Mouse (Mus musculus) thymus, adult 2 months (tissue): Measurements from ENCODE around the gene Epas1.

Source experiments
- CTCF ChIP-seq: fragments of 200-500 bp; IDR thresholded peaks from 2 replicates; pipeline ENCODE4 v1.5.1; 2012; ENCODE audit warnings: mild to moderate bottlenecking, control low read depth, low read length, moderate library complexity, borderline replicate concordance; ENCODE audit not compliant: control insufficient read depth, poor library complexity, insufficient read depth; ENCODE audit errors: extremely low read depth
- POLR2A ChIP-seq: fragments of 200-500 bp; IDR thresholded peaks from 2 replicates; pipeline ENCODE4 v1.6.1; 2012; ENCODE audit warnings: mild to moderate bottlenecking, low read length, control low read depth, moderate library complexity; ENCODE audit not compliant: control insufficient read depth, poor library complexity, insufficient read depth; ENCODE audit errors: extremely low read depth

DNA sequence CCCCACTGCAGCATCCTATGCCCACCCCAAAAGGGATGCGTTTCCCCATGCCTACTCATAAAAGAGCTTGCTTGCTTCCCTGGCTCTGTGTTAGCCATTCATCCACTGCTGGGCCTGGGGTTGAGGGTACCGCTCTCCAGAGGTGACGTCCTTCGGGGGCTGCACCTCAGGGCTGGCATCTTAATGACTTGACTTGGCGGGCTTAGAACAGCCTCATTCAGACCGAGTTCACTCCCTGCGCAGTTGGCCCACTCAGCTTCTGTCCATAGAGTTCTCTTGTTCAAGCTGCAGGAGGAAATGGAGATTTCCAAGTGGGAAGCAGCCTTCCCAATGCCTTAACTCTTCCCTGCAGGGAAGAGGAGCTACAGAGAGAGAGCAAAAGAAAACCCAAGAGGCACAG, 32.1 kb downstream of the Epas1 start:
- TF ChIP-seq CTCF (no peak), POLR2A (no peak)
